Mouse (Mus musculus) left cerebral cortex, postnatal 25 days (tissue): ENCODE results near the gene Sipa1. TPM values are rescaled to one million over a fixed set of nuclear protein-coding genes. Genes with fewer than 3 reads are reported as not detected.
A peak's percentile ranks its signal among the peaks of the same experiment; 100 is the strongest.
"Not testable (repeated sequence)": the region's sequence is repeated elsewhere in the genome, so short reads cannot be mapped to it uniquely, and the experiment has no call there.

Experiments used
- DNase-seq, 2 experiments: peaks; one replicate each; pipeline ENCODE4 v3.0.0; 2022; ENCODE audit warnings: low spot score in 2 of 2, mixed read lengths in 1 of 2
- intact Hi-C: fragments of 180-260 bp; cut with DNase I; formaldehyde crosslinking; loops from one replicate; pipeline ENCODE4 v1.15.1; 2025
- total RNA-seq, 2 experiments: library from RNA; stranded (reverse); gene quantifications; 2 replicates each; pipeline ENCODE4 v1.2.3; 2021

Gene Sipa1
- total RNA-seq, 2 experiments from 2014 or later: 14.5 to 18.7 TPM

- intact Hi-C loops: loop anchor here (2.0 kb wide), 2 partner anchors 40 to 52 kb away; partner anchors contain the start of genes Fam89b and Rela
- peak; percentile 98 to 99 for DNase-seq
These were observed 24.9 kb upstream of the Sipa1 start, which contains the start of the genes Map3k11 and Pcnx3 for GRCm38 (mm10) chr19:5688200-5689087. Gene Map3k11, plus strand, starts transcription at chr19:5688742. Gene Pcnx3, minus strand, starts transcription at chr19:5688908.

- DNase-seq: no peak
These were observed 24.2 kb upstream of the Sipa1 start for GRCm38 (mm10) chr19:5687738-5688137.

GRCm38 (mm10) chr19:5686954-5687353, 23.4 kb upstream of the Sipa1 start:
- intact Hi-C loops, DNase-seq: not testable (repeated sequence)

More at GRCm38 (mm10) chr19:5687738-5688137, 24.2 kb upstream of the Sipa1 start:
- intact Hi-C loops: loop anchor here (2.0 kb wide), 2 partner anchors 41 to 51 kb away; partner anchors contain the start of genes Fam89b and Rela

GRCm38 (mm10) chr19:5686437-5686836, 22.9 kb upstream of the Sipa1 start:
- intact Hi-C loops: no loop called here
- no peak for DNase-seq

DNA sequence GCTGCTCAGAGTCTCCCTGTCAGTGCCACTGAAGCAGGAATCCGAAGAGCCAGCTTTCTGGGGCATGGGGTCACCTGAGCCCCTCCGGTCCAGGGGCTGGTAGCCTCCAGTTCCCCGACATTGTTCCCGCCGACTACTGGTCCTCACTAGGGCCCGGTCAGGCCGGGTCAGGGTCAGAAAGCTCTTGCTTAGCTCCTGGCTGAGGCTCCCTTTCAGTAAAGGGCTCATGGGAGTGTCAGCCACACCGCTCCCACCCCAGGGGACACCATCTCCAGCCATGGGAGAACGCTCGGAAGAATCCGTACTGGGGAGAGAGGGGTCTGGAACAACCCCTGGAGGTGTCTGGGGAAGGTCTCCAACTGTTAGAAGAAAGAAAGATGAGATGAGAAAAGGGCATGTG, 22.4 kb upstream of the Sipa1 start:
- intact Hi-C loops: no loop called here

DNA sequence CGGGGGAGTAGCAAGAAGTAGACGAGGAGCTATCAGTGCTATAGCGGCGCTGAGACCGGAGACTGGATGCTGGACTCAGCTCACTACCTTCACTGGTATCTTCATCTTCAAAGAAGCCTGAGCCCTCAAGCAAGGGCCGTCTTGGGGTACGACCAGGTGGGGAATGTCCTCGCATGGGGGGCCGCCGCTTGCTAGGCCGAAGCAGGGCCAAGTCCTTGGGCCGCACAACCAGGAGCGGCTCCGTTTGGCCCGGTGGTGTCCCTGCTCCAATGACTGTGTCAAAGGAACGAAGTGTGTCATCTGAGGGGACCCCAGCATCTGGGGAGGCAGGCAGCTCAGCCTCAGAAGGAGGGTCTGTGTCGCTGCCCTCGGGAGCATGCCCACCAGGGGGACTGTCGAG, 21.9 kb upstream of the Sipa1 start:
- no peak for DNase-seq
- intact Hi-C loops: no loop called here

More for the DNA sequence above, 22.4 kb upstream of the Sipa1 start:
- DNase-seq: no peak

DNA sequence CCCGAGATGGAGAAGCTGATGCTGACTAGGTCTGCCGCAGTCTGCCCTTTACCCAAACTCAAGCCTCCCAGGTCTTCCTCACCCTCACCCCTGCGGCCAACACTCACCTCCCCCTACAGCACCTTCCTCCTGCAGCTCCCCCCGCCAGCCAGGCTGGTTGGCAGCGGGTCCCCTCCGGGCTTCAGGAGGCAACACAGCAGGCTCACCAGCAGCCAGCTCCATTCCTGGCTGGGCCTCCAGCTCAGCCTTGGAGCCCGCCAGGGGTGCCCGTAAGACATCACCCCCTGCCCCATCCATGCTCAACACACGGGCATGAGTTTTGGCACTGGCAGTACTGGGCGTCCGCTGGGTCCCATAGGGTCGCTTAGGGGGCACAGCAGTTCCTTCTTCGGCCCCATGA, 21.5 kb upstream of the Sipa1 start:
- intact Hi-C loops: no loop called here
- DNase-seq: no peak

DNA sequence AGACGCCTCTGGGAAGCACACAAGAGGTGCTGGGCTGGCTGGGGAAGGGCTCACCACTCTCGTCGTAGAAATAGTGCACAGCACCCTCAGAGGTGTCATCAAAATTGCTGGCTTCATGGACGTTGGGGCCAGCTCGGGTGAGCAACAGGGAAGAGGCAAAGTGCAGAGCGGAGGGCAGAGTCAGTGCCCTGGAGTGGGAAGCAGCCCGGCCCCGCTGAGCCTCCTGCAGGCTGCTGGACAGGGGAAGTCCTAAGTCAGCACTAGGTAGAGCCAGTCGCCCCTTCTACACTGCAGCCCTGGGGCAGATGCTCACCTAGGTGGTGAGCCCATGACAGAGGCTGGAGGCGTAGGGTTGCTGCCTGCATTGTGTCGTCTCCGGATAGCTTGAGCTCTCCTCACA, 20.7 kb upstream of the Sipa1 start:
- DNase-seq: no peak
- intact Hi-C loops: no loop called here

DNA sequence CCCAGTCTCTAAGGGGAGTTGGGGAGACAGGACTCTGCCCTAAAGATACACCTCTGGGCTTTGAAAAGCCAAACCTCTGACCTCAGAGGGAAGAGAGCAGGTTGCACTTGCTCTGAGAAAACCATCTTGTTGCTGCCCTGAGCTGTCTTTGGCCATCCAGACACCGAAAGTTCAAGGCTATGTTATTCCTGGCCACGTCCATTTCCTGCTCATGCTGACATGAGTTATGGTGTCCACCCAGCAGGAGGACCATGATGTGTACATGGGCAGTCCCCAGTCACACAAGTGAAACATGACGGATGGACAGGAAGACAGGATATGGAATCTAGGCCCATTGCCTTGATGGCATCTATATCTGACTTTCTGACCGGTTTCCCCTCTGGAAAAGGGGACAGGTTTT, 16.9 kb upstream of the Sipa1 start:
- DNase-seq: no peak
- intact Hi-C loops: no loop called here

- intact Hi-C loops: no loop called here
- no peak for DNase-seq
These were observed 4.9 kb upstream of the Sipa1 start for GRCm38 (mm10) chr19:5668372-5668771.

DNA sequence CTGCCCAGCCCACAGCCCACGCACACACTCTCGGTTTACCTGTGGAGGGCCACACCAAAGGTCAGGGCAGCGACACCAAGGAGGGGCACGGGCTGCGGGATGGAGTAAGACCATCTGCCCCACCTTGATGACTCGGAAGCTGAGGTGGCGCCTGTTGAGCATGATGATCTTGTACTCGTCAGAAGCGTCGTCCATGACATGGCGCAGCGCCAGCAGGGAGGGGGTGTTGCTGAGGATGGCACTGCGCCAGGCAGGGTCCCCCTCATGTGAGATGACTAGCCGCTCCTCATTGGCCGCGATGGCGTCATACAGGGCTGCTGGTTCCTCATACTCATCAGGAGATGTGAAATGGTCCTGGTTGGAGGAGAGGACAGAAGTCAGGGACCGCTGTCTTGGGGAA, 2.9 kb upstream of the Sipa1 start:
- no peak for DNase-seq
- intact Hi-C loops: no loop called here

DNA sequence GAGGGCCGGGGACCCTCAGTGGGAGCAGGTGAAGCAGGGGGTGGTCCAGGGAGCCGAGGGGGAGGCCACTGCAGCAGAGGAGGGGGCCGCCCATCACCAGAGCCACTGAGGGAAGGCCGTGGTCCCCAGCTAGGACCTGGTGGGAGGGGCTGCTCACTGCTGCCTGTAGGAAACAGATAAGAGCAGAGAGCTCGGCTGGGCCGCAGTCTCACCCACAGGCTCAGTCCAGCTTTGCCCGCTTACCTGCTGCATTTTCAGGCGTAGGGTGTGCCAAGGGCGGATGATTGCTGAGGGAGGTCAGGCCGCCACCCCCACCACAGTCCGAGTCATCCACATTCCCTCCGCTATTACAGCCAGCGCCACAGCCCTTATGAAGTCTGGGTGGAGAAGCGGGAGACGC, 2.0 kb upstream of the Sipa1 start:
- DNase-seq: no peak
- intact Hi-C loops: no loop called here

- DNase-seq: no peak
- intact Hi-C loops: no loop called here
These were observed 1.3 kb upstream of the Sipa1 start for GRCm38 (mm10) chr19:5664669-5665257.

- DNase-seq: no peak
- intact Hi-C loops: no loop called here
These were observed 1.2 kb downstream of the Sipa1 start for GRCm38 (mm10) chr19:5662310-5662709.

DNA sequence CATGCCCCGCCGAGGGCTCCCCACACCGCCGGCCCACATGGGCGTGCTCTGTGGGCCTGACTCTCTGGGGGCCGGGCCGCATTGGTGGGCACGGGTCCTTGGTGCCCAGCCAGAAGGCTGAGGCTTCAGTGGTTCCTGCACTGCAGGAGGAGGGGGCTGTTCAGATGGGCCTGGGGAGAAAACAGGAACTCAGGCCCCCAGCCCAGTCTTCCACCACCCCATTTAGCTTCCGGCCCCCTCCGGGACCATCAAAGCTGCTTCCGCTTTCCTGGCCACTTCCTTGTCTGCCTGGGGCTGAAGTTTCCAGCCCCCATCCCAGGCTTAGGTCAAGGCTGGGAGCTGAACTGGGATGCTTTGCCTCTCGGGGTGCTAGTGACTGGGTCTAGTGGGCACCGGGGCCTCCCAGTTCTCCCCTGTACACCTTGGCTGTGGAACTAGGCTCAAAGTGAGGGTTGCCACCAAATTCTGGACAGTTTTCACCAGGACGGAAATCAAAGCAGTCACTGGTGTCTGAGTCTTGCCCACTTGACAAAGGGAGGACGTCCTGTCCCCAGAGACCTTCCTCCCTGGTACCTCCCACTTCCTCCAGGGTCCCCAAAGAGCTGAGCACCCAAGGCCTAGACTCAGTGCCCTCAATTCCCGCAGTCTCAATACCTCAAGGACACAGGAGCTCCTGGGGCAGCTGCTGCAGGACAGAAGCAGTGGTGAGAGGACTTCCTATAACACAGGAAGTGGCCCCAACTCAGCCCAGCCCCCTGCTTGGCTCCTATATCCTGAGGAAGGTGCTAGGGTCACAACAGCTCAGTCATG, 2.4 kb downstream of the Sipa1 start:
- DNase-seq: peak in 1 of 2 experiments; percentile 45
- intact Hi-C loops: no loop called here

- no peak for DNase-seq
- intact Hi-C loops: no loop called here
These were observed 8.7 kb downstream of the Sipa1 start for GRCm38 (mm10) chr19:5654720-5655298.

DNA sequence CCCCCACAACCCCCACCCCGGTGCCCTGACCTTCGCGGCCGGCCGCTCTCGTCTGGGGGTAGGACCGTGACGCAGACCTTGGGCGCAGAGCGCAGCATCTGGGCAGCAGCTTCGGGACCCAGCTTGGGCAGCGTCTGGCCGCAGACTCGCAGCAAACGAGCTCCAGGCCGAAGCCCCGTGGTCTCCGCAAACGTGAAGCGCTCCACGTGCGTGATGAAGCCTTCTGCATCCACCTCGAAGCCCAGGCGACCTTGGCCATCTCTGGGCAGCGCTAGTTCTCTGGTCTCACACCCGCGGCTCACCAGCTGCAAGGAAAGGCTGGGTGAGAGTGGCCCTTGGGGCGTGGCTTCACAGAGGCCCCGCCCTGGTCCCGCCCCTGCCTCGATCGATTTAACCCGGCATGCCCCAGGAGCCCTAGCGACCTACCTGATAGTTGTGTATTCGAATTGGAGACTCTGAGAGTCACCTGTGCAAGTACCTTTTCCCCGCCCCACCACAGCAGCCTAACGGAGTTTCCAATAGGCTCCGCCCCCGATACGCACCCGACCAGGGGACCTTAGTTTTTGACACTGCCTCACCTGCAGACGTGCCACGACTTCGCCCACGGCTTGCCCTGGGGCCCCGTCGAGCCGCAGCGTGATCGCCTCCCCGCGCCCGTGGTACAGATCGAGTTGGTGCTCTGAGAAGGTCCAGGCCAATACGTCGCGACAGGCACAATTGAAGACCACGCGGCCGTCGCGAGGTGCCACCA, 9.4 kb downstream of the Sipa1 start:
- intact Hi-C loops: no loop called here
- DNase-seq: no peak

GRCm38 (mm10) chr19:5652570-5652969, 10.9 kb downstream of the Sipa1 start:
- DNase-seq: peak in 1 of 2 experiments; percentile 59
- intact Hi-C loops: no loop called here
